Mouse (Mus musculus): ENCODE measurements at regions not wholly inside any gene's neighbourhood (a gene's known extent, or its start where the extent isn't known, plus 50 kb on each side); places are given as distances from the start of the nearest gene placed in this dataset.

DNA sequence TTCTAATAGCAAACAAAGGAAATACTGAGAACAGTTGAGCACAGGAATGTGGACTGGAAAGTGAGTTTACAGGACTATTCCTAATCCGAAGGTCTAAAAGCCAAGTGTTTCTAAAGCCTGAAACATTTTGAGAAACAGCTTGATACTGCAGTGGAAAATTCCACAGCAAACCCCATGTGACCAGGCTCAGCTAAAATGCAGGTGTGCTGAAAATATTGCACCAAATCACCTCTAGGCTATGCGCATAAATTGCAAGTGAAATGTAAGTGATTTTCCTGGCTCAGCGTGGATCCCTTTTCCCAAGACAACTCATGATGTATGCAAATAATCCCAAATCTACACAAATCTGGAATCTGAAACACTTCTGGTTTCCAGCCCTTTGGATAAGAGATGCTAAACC, 57.1 kb upstream of the Tut7 start:
- TF ChIP-seq CTCF (IDR thresholded peaks at IDR 0.05; ENCODE audit: borderline replicate concordance, insufficient read depth, low read depth, low read length) (no peak), POLR2A (IDR thresholded peaks at IDR 0.05; ENCODE audit: borderline replicate concordance, insufficient read depth, low read length) (no peak)
